Mouse (Mus musculus): Measurements from ENCODE around the gene 1600012H06Rik.
A peak's percentile ranks its signal among the peaks of the same experiment; 100 is the strongest.
"Not testable (repeated sequence)": the region's sequence is repeated elsewhere in the genome, so short reads cannot be mapped to it uniquely, and the experiment has no call there.

Gene 1600012H06Rik

DNA sequence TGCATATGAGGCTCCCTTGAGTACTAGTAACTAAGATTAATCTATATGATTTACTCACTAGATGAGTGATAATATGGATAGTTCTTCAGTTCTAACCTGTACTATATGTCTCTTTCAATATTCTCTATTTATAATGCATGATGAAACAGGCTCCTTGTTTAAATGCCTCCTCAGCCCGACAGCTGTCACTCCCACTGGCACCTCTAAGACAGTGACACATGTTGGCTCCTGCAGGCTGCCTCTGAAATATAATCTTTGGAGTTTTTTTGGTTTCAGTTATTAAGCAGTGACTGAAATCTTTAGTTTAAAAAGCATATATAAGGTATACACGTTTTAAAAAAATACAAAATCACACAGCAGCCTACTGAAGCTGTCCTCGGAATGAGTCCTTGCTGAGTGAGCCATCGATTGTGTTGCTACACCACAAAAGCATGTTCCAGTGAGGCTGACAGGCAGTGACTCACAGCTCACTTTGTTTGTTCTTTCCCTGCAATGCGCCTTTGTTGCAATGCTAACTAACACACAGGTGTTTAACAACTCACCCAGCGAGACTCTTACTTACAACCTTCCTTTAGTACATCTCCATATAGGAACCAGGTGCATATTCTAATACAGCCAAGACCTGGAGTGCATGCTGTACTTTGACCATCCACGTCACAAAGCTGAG, 6.3 kb downstream of the 1600012H06Rik start:
- no peak for DNase-seq

DNA sequence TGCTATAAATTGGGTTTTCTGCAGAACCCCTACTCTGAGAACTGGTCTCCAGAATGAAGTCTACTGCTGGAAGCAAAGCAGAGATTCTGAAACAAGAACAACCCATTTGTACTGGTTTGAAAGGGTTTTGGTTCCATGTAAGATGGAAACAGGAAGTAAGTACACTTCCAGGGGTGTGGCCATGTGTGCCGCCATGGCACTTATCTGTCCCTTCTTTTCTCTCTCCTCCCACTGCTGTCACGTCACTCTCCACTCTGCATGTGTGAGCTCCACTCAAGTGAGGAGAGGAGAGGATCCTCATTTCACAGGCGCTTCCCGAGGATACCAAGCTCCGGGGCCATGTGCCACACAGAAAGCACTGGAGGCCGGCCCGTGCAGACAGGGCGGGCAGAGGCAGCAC, 10.5 kb downstream of the 1600012H06Rik start:
- no peak for DNase-seq

DNA sequence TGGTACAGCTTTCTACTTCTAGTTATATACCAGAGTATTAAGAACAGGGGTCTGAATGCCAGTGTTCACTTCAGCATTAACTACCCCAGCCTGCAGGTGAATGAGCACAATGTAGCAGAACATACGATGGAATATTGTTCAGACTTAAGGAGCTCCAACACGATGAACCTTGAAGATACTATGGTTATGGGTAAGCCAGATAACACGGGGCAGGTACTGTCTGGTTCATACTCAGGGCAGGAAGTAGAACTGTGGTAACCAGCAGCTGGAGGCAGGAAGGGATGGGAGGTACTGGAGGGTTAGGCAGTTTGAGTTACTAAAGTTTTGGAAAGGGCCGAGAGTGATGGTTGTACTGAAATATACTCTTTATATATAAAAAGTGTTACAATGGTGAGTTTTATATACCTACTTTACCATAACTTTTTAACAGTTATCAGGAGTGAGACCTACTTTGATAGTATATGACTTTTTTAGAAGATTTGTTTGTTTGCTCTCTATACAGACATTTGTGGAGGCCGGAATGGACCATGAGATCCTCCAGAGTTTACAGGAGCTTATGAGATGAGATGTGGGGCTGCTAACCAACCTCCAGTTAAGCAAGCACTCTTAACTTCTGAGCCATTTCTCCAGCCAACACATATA, 15.8 kb downstream of the 1600012H06Rik start:
- no peak for DNase-seq

DNA sequence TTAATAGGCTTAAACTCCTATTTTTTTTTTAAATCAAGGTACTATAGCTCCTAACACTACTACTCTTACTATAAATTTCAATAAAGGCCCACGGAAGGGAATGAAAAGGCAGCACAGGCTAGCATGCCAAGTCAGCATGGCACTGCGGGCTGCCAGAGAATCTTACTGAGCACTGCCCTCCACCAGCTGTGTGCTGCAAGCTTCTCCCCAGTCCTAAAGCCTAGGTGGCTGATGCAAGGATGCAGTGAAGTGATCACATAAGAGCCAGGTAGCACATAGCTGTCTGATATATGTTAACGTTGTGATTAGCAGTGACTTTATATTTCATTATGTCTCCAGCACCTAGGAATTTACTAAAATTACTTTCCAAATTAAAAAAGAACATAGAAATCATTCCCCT, 17.0 kb downstream of the 1600012H06Rik start:
- DNase-seq, result no peak

GRCm38 (mm10) chr17:14960520-14960919, 17.5 kb downstream of the 1600012H06Rik start:
- peak; percentile 12 for DNase-seq

- peak; percentile 56 for DNase-seq
Observed at GRCm38 (mm10) chr17:14960951-14961556, 18.1 kb downstream of the 1600012H06Rik start, which contains the start of gene Phf10. Gene Phf10 (minus strand): TSS chr17:14961273.

GRCm38 (mm10) chr17:14961557-14962154, 18.7 kb downstream of the 1600012H06Rik start:
- DNase-seq, result not testable (repeated sequence)

DNA sequence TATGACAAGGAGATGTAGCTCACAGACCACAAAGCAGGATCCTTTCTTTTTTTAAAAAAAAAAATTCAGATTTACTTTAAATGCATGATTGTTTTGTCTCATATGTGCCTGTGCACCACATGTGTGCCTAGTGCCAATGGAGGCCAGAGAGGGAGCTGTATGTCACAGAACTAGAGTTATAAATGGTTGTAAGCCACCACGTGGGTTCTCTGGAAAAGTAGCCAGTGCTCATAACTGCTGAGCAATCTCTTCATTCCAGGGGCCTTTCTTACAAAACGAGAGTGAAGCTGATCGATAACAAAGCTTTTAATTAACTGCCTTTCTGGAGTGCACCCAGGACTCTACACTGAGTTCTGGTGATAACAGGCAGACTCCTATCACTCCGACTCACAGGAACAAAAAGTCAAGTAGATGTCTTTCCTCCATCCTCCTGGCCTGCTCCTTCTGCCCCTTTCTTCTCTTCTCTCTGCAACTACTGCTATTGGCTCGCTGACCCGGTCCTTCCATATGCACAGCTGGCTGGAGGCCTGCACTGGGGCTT, 25.5 kb downstream of the 1600012H06Rik start:
- not testable (repeated sequence) for DNase-seq

GRCm38 (mm10) chr17:14977718-14978361, 34.9 kb downstream of the 1600012H06Rik start:
- DNase-seq, result not testable (repeated sequence)

DNA sequence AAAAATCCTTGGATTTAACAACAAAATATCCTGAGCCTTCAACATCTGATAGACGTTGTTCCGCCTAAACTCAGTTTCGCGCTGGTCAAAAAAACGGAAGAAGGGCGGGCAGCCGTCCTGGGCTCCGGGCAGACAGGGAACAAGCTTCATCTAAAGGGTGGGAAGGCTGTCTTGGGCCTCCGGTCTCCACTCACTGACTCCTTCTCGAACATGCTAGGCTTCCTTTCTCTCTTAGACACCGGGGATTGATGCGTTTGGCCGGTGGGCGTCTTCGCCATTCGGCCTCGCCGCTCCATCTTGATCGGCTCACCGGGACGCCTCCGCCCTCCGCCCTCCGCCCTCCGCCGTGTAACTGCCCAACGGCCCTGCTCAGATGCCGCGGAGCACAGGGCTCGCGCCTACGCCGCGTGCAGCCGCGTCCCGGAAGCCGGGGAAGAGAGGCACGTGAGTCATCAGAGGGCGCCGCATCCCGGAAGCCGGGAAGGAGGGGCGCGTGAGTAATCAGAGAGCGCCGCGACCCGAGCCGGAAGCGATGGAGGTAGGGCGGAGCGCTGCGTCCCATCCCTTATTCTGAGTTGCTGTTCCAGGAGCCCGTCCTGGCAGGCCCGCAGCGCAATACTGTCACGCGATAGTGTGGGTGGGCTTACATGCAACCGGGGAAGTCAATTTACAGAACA, 35.5 kb downstream of the 1600012H06Rik start, which contains the start of the genes 9030025P20Rik and Gm3417:
TSS of gene 9030025P20Rik (plus strand) at position 107 of the 677 bp plus-strand sequence.
TSS of gene Gm3417 (minus strand) at position 429 of the 677 bp plus-strand sequence.
- DNase-seq, result not testable (repeated sequence)

DNA sequence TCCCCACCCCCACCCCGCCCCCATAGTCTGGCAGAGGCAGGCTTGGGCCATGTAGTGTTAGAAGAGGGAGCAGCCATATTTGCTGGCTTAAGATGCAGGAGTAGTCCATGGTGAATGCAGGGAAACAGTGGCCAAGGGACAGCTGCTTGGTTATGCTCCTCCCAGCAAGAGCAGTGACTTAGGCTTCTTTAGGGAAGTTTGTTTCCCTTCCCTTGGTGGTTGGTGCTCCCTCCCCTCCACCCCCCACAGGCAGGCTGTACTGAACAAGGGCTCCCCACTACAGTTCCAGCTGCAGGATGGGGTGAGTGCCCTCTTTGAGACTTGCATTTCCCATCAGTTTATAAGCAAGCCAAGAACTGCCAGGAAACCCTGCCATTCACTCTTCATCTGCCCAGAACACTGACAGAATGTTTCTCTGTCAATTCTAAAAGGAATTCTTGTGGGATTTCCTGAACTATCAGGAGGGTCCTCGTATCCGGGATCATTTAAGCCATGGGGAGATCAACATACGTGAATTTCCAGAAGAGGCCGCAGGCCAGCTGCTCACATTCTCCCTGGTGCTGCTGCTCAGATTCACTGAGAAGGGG, 47.2 kb downstream of the 1600012H06Rik start:
- DNase-seq, result not testable (repeated sequence)

- not testable (repeated sequence) for DNase-seq
Observed at GRCm38 (mm10) chr17:14992522-14993138, 49.6 kb downstream of the 1600012H06Rik start.

GRCm38 (mm10) chr17:14993139-14993832, 50.3 kb downstream of the 1600012H06Rik start:
- not testable (repeated sequence) for DNase-seq

- DNase-seq, result not testable (repeated sequence)
Observed at GRCm38 (mm10) chr17:14994140-14994539, 51.2 kb downstream of the 1600012H06Rik start.

DNA sequence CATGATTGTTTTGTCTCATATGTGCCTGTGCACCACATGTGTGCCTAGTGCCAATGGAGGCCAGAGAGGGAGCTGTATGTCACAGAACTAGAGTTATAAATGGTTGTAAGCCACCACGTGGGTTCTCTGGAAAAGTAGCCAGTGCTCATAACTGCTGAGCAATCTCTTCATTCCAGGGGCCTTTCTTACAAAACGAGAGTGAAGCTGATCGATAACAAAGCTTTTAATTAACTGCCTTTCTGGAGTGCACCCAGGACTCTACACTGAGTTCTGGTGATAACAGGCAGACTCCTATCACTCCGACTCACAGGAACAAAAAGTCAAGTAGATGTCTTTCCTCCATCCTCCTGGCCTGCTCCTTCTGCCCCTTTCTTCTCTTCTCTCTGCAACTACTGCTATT, 57.1 kb downstream of the 1600012H06Rik start:
- not testable (repeated sequence) for DNase-seq

DNA sequence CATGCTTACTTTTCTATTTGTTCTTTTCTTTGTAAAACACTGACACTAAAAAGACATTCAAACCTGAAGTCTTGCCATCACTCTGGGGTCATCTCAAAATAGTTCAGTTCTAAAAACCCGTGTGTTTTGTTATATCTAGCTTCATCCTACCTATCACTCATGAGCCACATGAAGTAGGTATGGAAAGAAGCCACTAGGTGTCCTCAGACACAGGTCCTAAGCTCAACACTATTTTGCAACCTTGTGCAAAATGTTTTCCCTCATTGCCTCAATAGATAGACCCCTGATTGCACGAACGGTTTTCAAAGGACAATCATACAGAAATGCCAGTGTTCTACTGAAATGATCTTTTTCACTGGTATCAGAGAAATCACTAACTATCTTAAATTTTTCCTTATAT, 66.1 kb downstream of the 1600012H06Rik start:
- not testable (repeated sequence) for DNase-seq
